Mouse (Mus musculus): ENCODE data around the gene 2610507B11Rik. TPM values are rescaled to one million over a fixed set of nuclear protein-coding genes. Genes with fewer than 3 reads are reported as not detected.
"Not testable (repeated sequence)": the region's sequence is repeated elsewhere in the genome, so short reads cannot be mapped to it uniquely, and the experiment has no call there.

Gene 2610507B11Rik
- polyA plus RNA-seq, 1 experiment: 103 TPM

GRCm38 (mm10) chr11:78260489-78261258 lies 878 bp upstream of the 2610507B11Rik start:
- no peak for DNase-seq
- TF ChIP-seq CTCF (conservative IDR thresholded peaks at IDR 0.05; ENCODE audit: insufficient read depth, insufficient read length, low read depth, low read length) (no peak), POLR2A (IDR thresholded peaks at IDR 0.05; ENCODE audit: low read depth, low read length) (no peak)
- Histone ChIP-seq H3K4me1 (ENCODE audit: control insufficient read depth, insufficient read depth, low read length) (no peaks in the 10 kb centered on the region; the same call in 1 of the 2 replicates), H3K27me3 (replicated peaks; ENCODE audit: control insufficient read depth, insufficient read depth, low read length) (no peaks in the 10 kb centered on the region), H3K4me3 (ENCODE audit: insufficient read depth, low read depth, low read length) (0 out of 2 replicates have a peak overlapping the region, but pooled peaks have one; percentile 50), H3K27ac (ENCODE audit: insufficient read depth, low read depth, low read length) (no peak overlapping the region), H3K36me3 (ENCODE audit: control insufficient read depth, insufficient read depth, low read length) (peaks cover 2% of the 10 kb centered on the region)
- 93% methylated on average over 2 of the region's 2 CpGs for WGBS

GRCm38 (mm10) chr11:78262550-78262949 lies 998 bp downstream of the 2610507B11Rik start:
- peak overlapping the region; percentile 3; the same call in 1 of the 2 replicates for H3K4me3 ChIP-seq (ENCODE audit: insufficient read depth, low read depth, low read length)
- H3K36me3 ChIP-seq (ENCODE audit: control insufficient read depth, insufficient read depth, low read length): peaks cover 2% of the 10 kb centered on the region
- DNase-seq: peak; percentile 75
- no peaks in the 10 kb centered on the region for H3K4me1 ChIP-seq (ENCODE audit: control insufficient read depth, insufficient read depth, low read length)
- TF ChIP-seq POLR2A (IDR thresholded peaks at IDR 0.05; ENCODE audit: low read depth, low read length) (no peak), CTCF (conservative IDR thresholded peaks at IDR 0.05; ENCODE audit: insufficient read depth, insufficient read length, low read depth, low read length) (peak; percentile 65)
- WGBS: 3% methylated on average over 8 of the region's 8 CpGs
- H3K27me3 ChIP-seq (replicated peaks; ENCODE audit: control insufficient read depth, insufficient read depth, low read length): no peaks in the 10 kb centered on the region
- no peak overlapping the region for H3K27ac ChIP-seq (ENCODE audit: insufficient read depth, low read depth, low read length)

GRCm38 (mm10) chr11:78265571-78265970 lies 4.0 kb downstream of the 2610507B11Rik start:
- Histone ChIP-seq H3K4me1 (ENCODE audit: control insufficient read depth, insufficient read depth, low read length) (no peaks in the 10 kb centered on the region), H3K27ac (ENCODE audit: insufficient read depth, low read depth, low read length) (no peak overlapping the region), H3K27me3 (replicated peaks; ENCODE audit: control insufficient read depth, insufficient read depth, low read length) (no peaks in the 10 kb centered on the region), H3K36me3 (ENCODE audit: control insufficient read depth, insufficient read depth, low read length) (peaks cover 8% of the 10 kb centered on the region), H3K4me3 (ENCODE audit: insufficient read depth, low read depth, low read length) (no peak overlapping the region)
- 93% methylated on average over 6 of the region's 6 CpGs for WGBS
- no peak for TF ChIP-seq POLR2A (IDR thresholded peaks at IDR 0.05; ENCODE audit: low read depth, low read length)
- TF ChIP-seq CTCF (conservative IDR thresholded peaks at IDR 0.05; ENCODE audit: insufficient read depth, insufficient read length, low read depth, low read length): no peak
- DNase-seq: no peak

DNA sequence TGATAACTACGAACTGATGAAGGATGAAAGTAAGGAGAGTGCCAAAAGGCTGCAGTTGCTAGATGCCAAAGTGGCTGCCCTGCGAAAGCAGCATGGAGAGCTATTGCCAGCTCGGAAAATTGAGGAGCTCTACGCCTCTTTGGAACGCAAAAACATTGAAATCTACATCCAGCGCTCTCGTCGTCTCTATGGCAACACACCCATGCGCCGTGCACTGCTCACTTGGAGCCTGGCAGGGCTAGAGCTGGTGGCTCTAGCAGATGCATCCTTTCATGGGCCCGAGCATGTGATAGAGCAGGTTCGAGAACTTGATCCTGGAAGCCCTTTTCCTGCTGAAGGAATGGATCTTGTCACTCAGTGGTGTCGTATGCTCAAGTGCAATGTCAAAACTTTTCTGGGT lies 10.4 kb downstream of the 2610507B11Rik start:
- Histone ChIP-seq H3K27me3 (replicated peaks; ENCODE audit: control insufficient read depth, insufficient read depth, low read length) (no peaks in the 10 kb centered on the region), H3K27ac (ENCODE audit: insufficient read depth, low read depth, low read length) (no peak overlapping the region), H3K4me3 (ENCODE audit: insufficient read depth, low read depth, low read length) (no peak overlapping the region), H3K4me1 (ENCODE audit: control insufficient read depth, insufficient read depth, low read length) (no peaks in the 10 kb centered on the region), H3K36me3 (ENCODE audit: control insufficient read depth, insufficient read depth, low read length) (peaks cover 31% of the 10 kb centered on the region)
- 85% methylated on average over 13 of the region's 13 CpGs for WGBS
- TF ChIP-seq CTCF (conservative IDR thresholded peaks at IDR 0.05; ENCODE audit: insufficient read depth, insufficient read length, low read depth, low read length) (no peak), POLR2A (IDR thresholded peaks at IDR 0.05; ENCODE audit: low read depth, low read length) (no peak)
- no peak for DNase-seq

DNA sequence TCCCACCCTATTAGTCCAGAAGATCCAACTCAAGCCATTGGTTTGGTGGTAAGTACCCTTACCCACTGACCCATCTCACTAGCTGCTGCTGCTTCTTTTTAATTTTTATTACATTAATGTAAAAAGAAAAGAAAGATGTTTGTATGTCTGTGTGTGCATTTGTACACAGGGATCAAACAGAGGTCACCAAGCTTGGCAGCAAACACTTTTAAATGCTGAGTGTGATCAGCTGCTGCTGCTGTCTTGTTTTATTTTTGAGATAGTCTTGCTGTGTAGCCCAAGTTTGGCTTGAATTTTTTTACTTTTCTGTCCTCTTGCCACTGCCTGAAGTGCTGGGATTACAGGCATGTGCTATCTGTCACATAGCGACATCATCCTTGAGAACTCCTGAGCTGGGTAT lies 14.0 kb downstream of the 2610507B11Rik start:
- Histone ChIP-seq H3K4me1 (ENCODE audit: control insufficient read depth, insufficient read depth, low read length) (no peaks in the 10 kb centered on the region), H3K36me3 (ENCODE audit: control insufficient read depth, insufficient read depth, low read length) (peaks cover 32% of the 10 kb centered on the region), H3K27ac (ENCODE audit: insufficient read depth, low read depth, low read length) (no peak overlapping the region), H3K27me3 (replicated peaks; ENCODE audit: control insufficient read depth, insufficient read depth, low read length) (no peaks in the 10 kb centered on the region), H3K4me3 (ENCODE audit: insufficient read depth, low read depth, low read length) (no peak overlapping the region)
- WGBS: 97% methylated on average over 1 of the region's 1 CpGs
- no peak for DNase-seq
- TF ChIP-seq CTCF (conservative IDR thresholded peaks at IDR 0.05; ENCODE audit: insufficient read depth, insufficient read length, low read depth, low read length) (no peak), POLR2A (IDR thresholded peaks at IDR 0.05; ENCODE audit: low read depth, low read length) (no peak)

DNA sequence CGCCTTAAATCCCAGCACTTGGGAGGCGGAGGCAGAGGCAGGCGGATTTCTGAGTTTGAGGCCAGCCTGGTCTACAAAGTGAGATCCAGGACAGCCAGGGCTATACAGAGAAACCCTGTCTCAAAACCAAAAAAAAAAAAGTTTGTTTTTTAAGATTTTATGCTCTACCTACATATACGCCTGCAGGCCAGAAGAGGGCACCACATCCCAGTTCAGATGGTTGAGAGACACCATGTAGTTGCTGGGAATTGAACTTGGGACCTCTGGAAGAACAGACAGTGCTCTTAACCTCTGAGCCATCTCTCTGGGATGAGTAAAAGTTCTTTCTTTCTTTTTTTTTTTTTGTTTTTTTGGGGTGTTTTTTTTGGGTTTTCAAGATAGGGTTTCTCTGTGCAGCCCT lies 14.6 kb downstream of the 2610507B11Rik start:
- H3K27me3 ChIP-seq (replicated peaks; ENCODE audit: control insufficient read depth, insufficient read depth, low read length); H3K27ac ChIP-seq (ENCODE audit: insufficient read depth, low read depth, low read length); H3K4me1 ChIP-seq (ENCODE audit: control insufficient read depth, insufficient read depth, low read length); DNase-seq; H3K4me3 ChIP-seq (ENCODE audit: insufficient read depth, low read depth, low read length): not testable (repeated sequence)
- TF ChIP-seq CTCF (conservative IDR thresholded peaks at IDR 0.05; ENCODE audit: insufficient read depth, insufficient read length, low read depth, low read length): peak; percentile 35; the same call in 1 of the 2 replicates
- WGBS: 97% methylated on average over 4 of the region's 4 CpGs
- H3K36me3 ChIP-seq (ENCODE audit: control insufficient read depth, insufficient read depth, low read length): peaks cover 32% of the 10 kb centered on the region

- no peaks in the 10 kb centered on the region for H3K4me1 ChIP-seq (ENCODE audit: control insufficient read depth, insufficient read depth, low read length)
- H3K36me3 ChIP-seq (ENCODE audit: control insufficient read depth, insufficient read depth, low read length): peaks cover 26% of the 10 kb centered on the region
- WGBS: 74% methylated on average over 7 of the region's 7 CpGs
- H3K27me3 ChIP-seq (replicated peaks; ENCODE audit: control insufficient read depth, insufficient read depth, low read length): no peaks in the 10 kb centered on the region
- TF ChIP-seq POLR2A (IDR thresholded peaks at IDR 0.05; ENCODE audit: low read depth, low read length): no peak
- TF ChIP-seq CTCF (conservative IDR thresholded peaks at IDR 0.05; ENCODE audit: insufficient read depth, insufficient read length, low read depth, low read length): no peak
- H3K27ac ChIP-seq (ENCODE audit: insufficient read depth, low read depth, low read length): no peak overlapping the region
- no peak for DNase-seq
- no peak overlapping the region for H3K4me3 ChIP-seq (ENCODE audit: insufficient read depth, low read depth, low read length)
Measured at GRCm38 (mm10) chr11:78278853-78279252, 17.3 kb downstream of the 2610507B11Rik start.

Measured in kidney, adult 2 months (tissue).